Mouse (Mus musculus): Measurements from ENCODE around the gene Ifna4.

GRCm38 (mm10) chr4:88845334-88845733 lies 3.7 kb downstream of the Ifna4 start:
- TF ChIP-seq POLR2A (IDR thresholded peaks at IDR 0.05; ENCODE audit: low read depth, low read length): no peak
- TF ChIP-seq CTCF (IDR thresholded peaks at IDR 0.05; ENCODE audit: borderline replicate concordance, insufficient read depth, low read length): no peak
